Mouse (Mus musculus) megakaryocyte, embryonic 14.5 days (primary cell): ENCODE results near the gene Sema4b.

ENCODE experiments used
- FLI1 ChIP-seq: IDR thresholded peaks from 2 replicates; pipeline ENCODE4 v1.6.1; 2012; ENCODE audit warnings: low read length, inconsistent platforms, mixed read lengths
- GATA1 ChIP-seq: IDR thresholded peaks from 3 replicates; pipeline ENCODE4 v1.6.1; 2012; ENCODE audit warnings: mixed read lengths, low read length, inconsistent platforms, borderline replicate concordance

DNA sequence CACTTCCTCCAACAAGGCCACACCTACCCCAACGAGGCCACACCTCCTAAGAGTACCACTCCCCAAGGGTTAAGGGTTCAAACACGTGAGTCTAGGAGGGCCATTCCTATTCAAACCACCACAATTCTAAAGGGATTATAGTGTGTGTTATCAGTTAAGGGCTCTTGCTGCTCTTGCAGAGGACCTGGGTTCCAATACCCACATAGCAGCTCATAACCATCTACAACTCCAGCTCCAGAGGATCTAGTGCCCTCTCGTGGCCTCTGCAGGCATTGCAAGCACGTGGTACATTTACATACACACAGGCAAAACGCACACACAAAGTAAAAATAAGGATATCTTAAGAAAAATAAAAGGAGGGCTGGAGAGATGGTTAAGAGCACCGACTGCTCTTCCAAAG is 34.5 kb upstream of the Sema4b start:
- TF ChIP-seq GATA1, result no peak
- no peak for TF ChIP-seq FLI1
